Mouse (Mus musculus) MEL (cell line): ENCODE data around the gene Klf16. TPM values are rescaled to one million over a fixed set of nuclear protein-coding genes. Genes with fewer than 3 reads are reported as not detected.

Experiments used
- DNase-seq: peaks from one replicate; pipeline ENCODE4 v3.0.0; 2011; ENCODE audit warnings: low read depth, low spot score
- H3K27ac ChIP-seq: 2 replicates; pipeline ENCODE4 v1.5.1; 2012; ENCODE audit warnings: low read depth, mild to moderate bottlenecking, control low read depth, low read length, moderate library complexity; ENCODE audit not compliant: control insufficient read depth
- H3K27me3 ChIP-seq, 2 experiments: fragments of 150-350 bp in 1 of 2; sonication (generic) in 1 of 2; 2 replicates each; pipeline ENCODE4 v1.6.1; 2012; ENCODE audit warnings: low read length in 2 of 2, mild to moderate bottlenecking in 2 of 2, improper control_type of control experiment in 1 of 2, moderate library complexity in 1 of 2; ENCODE audit not compliant: insufficient read depth in 2 of 2, control insufficient read depth in 1 of 2
- H3K36me3 ChIP-seq, 2 experiments: 2 replicates each; pipeline ENCODE4 v1.6.1; 2012 to 2014; ENCODE audit warnings: low read length in 2 of 2, improper control_type of control experiment in 1 of 2, inconsistent platforms in 1 of 2, mild to moderate bottlenecking in 1 of 2; ENCODE audit not compliant: insufficient read depth in 2 of 2, control insufficient read depth in 1 of 2
- H3K4me1 ChIP-seq, 2 experiments: fragments of 150-350 bp in 1 of 2; sonication (generic) in 1 of 2; 2 replicates each; pipeline ENCODE4 v1.6.1; 2012; ENCODE audit warnings: low read length in 2 of 2, improper control_type of control experiment in 1 of 2, mild to moderate bottlenecking in 1 of 2; ENCODE audit not compliant: insufficient read depth in 2 of 2, control insufficient read depth in 1 of 2
- H3K4me3 ChIP-seq, 2 experiments: fragments of 150-350 bp in 1 of 2; sonication (generic) in 1 of 2; 2 replicates each; pipeline ENCODE4 v1.5.1; 2012; ENCODE audit warnings: low read depth in 2 of 2, low read length in 2 of 2, mild to moderate bottlenecking in 2 of 2, moderate library complexity in 2 of 2, control low read depth in 1 of 2, improper control_type of control experiment in 1 of 2; ENCODE audit not compliant: control insufficient read depth in 1 of 2, insufficient read depth in 1 of 2
- H3K79me2 ChIP-seq: 2 replicates; pipeline ENCODE4 v1.6.1; 2012; ENCODE audit warnings: mild to moderate bottlenecking, low read length, moderate library complexity; ENCODE audit not compliant: control insufficient read depth, poor library complexity, insufficient read depth
- H3K9ac ChIP-seq: 2 replicates; pipeline ENCODE4 v1.6.1; 2012; ENCODE audit warnings: low read depth, mild to moderate bottlenecking, control low read depth, low read length, moderate library complexity; ENCODE audit not compliant: control insufficient read depth, poor library complexity, severe bottlenecking
- H3K9me3 ChIP-seq: fragments of 150-350 bp; sonication (generic); replicated peaks from 2 replicates; pipeline ENCODE4 v1.6.1; 2012; ENCODE audit warnings: mild to moderate bottlenecking, low read length, improper control_type of control experiment, moderate library complexity; ENCODE audit not compliant: insufficient read depth
- BHLHE40 ChIP-seq: IDR thresholded peaks from 2 replicates; pipeline ENCODE4 v1.6.1; 2012; ENCODE audit warnings: low read depth, mild to moderate bottlenecking, inconsistent platforms, low read length, improper control_type of control experiment, borderline replicate concordance
- CHD1 ChIP-seq: IDR thresholded peaks from 2 replicates; pipeline ENCODE4 v1.6.1; 2012; ENCODE audit warnings: low read depth, mild to moderate bottlenecking, inconsistent platforms, low read length, improper control_type of control experiment
- CHD2 ChIP-seq: IDR thresholded peaks from 2 replicates; pipeline ENCODE4 v1.6.1; 2011; ENCODE audit warnings: low read length, improper control_type of control experiment
- CTCF ChIP-seq, 3 experiments: IDR thresholded peaks in 2 of 3; conservative IDR thresholded peaks in 1 of 3; 2 replicates each; pipeline ENCODE4 v1.5.1; 2011 to 2012; ENCODE audit warnings: low read length in 3 of 3, low read depth in 2 of 3, mild to moderate bottlenecking in 2 of 3, improper control_type of control experiment in 1 of 3, inconsistent platforms in 1 of 3, mixed read lengths in 1 of 3, moderate library complexity in 1 of 3; ENCODE audit not compliant: control insufficient read depth in 1 of 3, insufficient read depth in 1 of 3, poor library complexity in 1 of 3, severe bottlenecking in 1 of 3
- ELF1 ChIP-seq: IDR thresholded peaks from 2 replicates; pipeline ENCODE4 v1.6.1; 2014; ENCODE audit warnings: low read depth, mild to moderate bottlenecking, inconsistent platforms, low read length, improper control_type of control experiment, moderate library complexity
- EP300 ChIP-seq, 2 experiments: IDR thresholded peaks; 2 replicates each; pipeline ENCODE4 v1.6.1; 2011; ENCODE audit warnings: improper control_type of control experiment in 2 of 2, low read length in 2 of 2, low read depth in 1 of 2, mild to moderate bottlenecking in 1 of 2
- GABPA ChIP-seq: IDR thresholded peaks from 2 replicates; pipeline ENCODE4 v1.6.1; 2012; ENCODE audit warnings: low read depth, mild to moderate bottlenecking, inconsistent platforms, low read length, improper control_type of control experiment, moderate library complexity
- KAT2A ChIP-seq: conservative IDR thresholded peaks from 2 replicates; pipeline ENCODE4 v1.6.1; 2012; ENCODE audit warnings: low read depth, low read length, improper control_type of control experiment, inconsistent platforms
- MAFK ChIP-seq: IDR thresholded peaks from 2 replicates; pipeline ENCODE4 v1.6.1; 2011; ENCODE audit warnings: low read depth, mild to moderate bottlenecking, low read length, improper control_type of control experiment, borderline replicate concordance
- MAZ ChIP-seq: IDR thresholded peaks from 2 replicates; pipeline ENCODE4 v1.6.1; 2012; ENCODE audit warnings: low read depth, mild to moderate bottlenecking, inconsistent platforms, low read length, improper control_type of control experiment
- MYB ChIP-seq: IDR thresholded peaks from 2 replicates; pipeline ENCODE4 v1.6.1; 2011; ENCODE audit warnings: mild to moderate bottlenecking, low read depth, low read length, improper control_type of control experiment
- MYC ChIP-seq: IDR thresholded peaks from 2 replicates; pipeline ENCODE4 v1.6.1; 2011; ENCODE audit warnings: low read depth, mild to moderate bottlenecking, low read length, improper control_type of control experiment, moderate library complexity
- NRF1 ChIP-seq: IDR thresholded peaks from 2 replicates; pipeline ENCODE4 v1.6.1; 2014; ENCODE audit warnings: low read depth, mild to moderate bottlenecking, inconsistent platforms, low read length, improper control_type of control experiment, moderate library complexity; ENCODE audit not compliant: poor library complexity, insufficient read depth, severe bottlenecking
- POLR2AphosphoS5 ChIP-seq: IDR thresholded peaks from 2 replicates; pipeline ENCODE4 v1.6.1; 2012; ENCODE audit warnings: low read depth, borderline replicate concordance, mild to moderate bottlenecking, inconsistent platforms, low read length, moderate library complexity, mixed read lengths
- RAD21 ChIP-seq: IDR thresholded peaks from 2 replicates; pipeline ENCODE4 v1.6.1; 2011; ENCODE audit warnings: mild to moderate bottlenecking, low read depth, low read length, improper control_type of control experiment
- SIN3A ChIP-seq: IDR thresholded peaks from 2 replicates; pipeline ENCODE4 v1.6.1; 2012; ENCODE audit warnings: low read length, improper control_type of control experiment, inconsistent platforms
- SMC3 ChIP-seq: IDR thresholded peaks from 2 replicates; pipeline ENCODE4 v1.6.1; 2011; ENCODE audit warnings: low read depth, low read length, improper control_type of control experiment
- TBP ChIP-seq: IDR thresholded peaks from 2 replicates; pipeline ENCODE4 v1.8.0; 2011; ENCODE audit warnings: low read depth, low read length, improper control_type of control experiment
- TCF12 ChIP-seq: IDR thresholded peaks from 2 replicates; pipeline ENCODE4 v1.6.1; 2014; ENCODE audit warnings: low read depth, mild to moderate bottlenecking, inconsistent platforms, low read length, improper control_type of control experiment, moderate library complexity
- USF2 ChIP-seq, 2 experiments: IDR thresholded peaks; 2 replicates each; pipeline ENCODE4 v1.6.1; 2011 to 2012; ENCODE audit warnings: improper control_type of control experiment in 2 of 2, low read length in 2 of 2, borderline replicate concordance in 1 of 2, inconsistent platforms in 1 of 2, low read depth in 1 of 2, mild to moderate bottlenecking in 1 of 2; ENCODE audit not compliant: insufficient read depth in 1 of 2
- ZC3H11A ChIP-seq: IDR thresholded peaks from 2 replicates; pipeline ENCODE4 v1.6.1; 2012; ENCODE audit warnings: low read depth, mild to moderate bottlenecking, inconsistent platforms, low read length, improper control_type of control experiment
- ZKSCAN1 ChIP-seq: IDR thresholded peaks from 2 replicates; pipeline ENCODE4 v1.6.1; 2012; ENCODE audit warnings: low read depth, mild to moderate bottlenecking, inconsistent platforms, low read length, improper control_type of control experiment, moderate library complexity
- ZMIZ1 ChIP-seq: IDR thresholded peaks from 2 replicates; pipeline ENCODE4 v1.6.1; 2012; ENCODE audit warnings: low read depth, mild to moderate bottlenecking, inconsistent platforms, low read length, improper control_type of control experiment, moderate library complexity
- ZNF384 ChIP-seq: IDR thresholded peaks from 2 replicates; pipeline ENCODE4 v1.6.1; 2012; ENCODE audit warnings: low read depth, mild to moderate bottlenecking, inconsistent platforms, low read length, improper control_type of control experiment
- polyA plus RNA-seq, 2 experiments: library from polyadenylated mRNA; stranded (reverse) in 1 of 2; unstranded in 1 of 2; fragments of >175 nt in 1 of 2; fragments of >200 nt in 1 of 2; gene quantifications; 2 replicates each; pipeline versions ENCODE4 v1.2.1 to v1.2.4; 2012; ENCODE audit warnings: low replicate concordance in 2 of 2, low read depth in 1 of 2; ENCODE audit not compliant: insufficient read length in 2 of 2, insufficient read depth in 1 of 2, missing spikeins in 1 of 2
- total RNA-seq: library from RNA; depleted of rRNA; stranded (reverse); fragments of 300-350 nt; gene quantifications from 2 replicates; pipeline ENCODE4 v1.2.3, GENCODE M21; 2012; rRNA removed

Klf16 gene
- total and polyA plus RNA-seq, 3 experiments, result 37.1 to 51.1 TPM; not detected in 1

DNA sequence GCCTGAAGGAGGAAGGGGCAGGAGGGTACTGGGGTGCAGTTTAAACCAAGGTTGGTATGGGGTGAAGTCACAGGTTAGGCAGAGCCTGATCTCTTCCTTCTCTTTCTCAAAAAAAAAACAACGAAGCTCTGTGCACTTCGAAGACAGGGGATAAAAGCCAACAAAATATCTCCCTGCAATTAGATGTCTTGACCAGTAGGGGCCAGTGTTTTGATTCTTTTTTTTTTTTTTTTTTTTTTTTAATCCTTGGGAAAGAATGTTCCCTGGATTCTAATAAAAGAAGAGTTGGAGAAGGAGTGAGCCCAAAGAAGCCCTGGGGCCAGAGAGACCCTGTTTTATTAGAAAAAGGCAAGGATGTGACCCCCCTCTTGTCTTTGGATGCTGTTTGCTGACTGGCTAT is 57.8 kb downstream of the Klf16 start:
- Histone ChIP-seq H3K79me2 (no peaks in the 10 kb centered on the region), H3K9ac (no peak overlapping the region), H3K9me3 (no peaks in the 10 kb centered on the region; the same call in 1 of the 2 replicates)
- DNase-seq, result no peak
- no peak for TF ChIP-seq TCF12
- 0 out of 2 replicates have a peak, but pooled peaks have one; percentile 11 for TF ChIP-seq ZC3H11A
- TF ChIP-seq CTCF (IDR thresholded peaks at IDR 0.05 in 2 of 3, conservative IDR thresholded peaks at IDR 0.05 in 1 of 3; ENCODE audit: control insufficient read depth in 1 of 3, insufficient read depth in 1 of 3, low read depth in 2 of 3, low read length in 3 of 3, poor library complexity in 1 of 3, severe bottlenecking in 1 of 3), result peak in 2 of 3 experiments; percentile 65; a peak in 4 of 6 replicates
- no peak for TF ChIP-seq CHD2
- TF ChIP-seq MYB, result no peak
- TF ChIP-seq USF2 (IDR thresholded peaks at IDR 0.05; ENCODE audit: borderline replicate concordance in 1 of 2, insufficient read depth in 1 of 2, low read depth in 1 of 2, low read length in 2 of 2), result no peak
- no peak for TF ChIP-seq ZMIZ1
- no peak for TF ChIP-seq TBP
- TF ChIP-seq RAD21, result peak; percentile 21
- TF ChIP-seq MYC, result no peak
- no peak for TF ChIP-seq POLR2AphosphoS5
- no peak for TF ChIP-seq ELF1
- TF ChIP-seq KAT2A, result no peak
- TF ChIP-seq MAZ, result no peak
- no peak for TF ChIP-seq NRF1
- no peak for TF ChIP-seq SIN3A
- TF ChIP-seq EP300 (IDR thresholded peaks at IDR 0.05; ENCODE audit: low read depth in 1 of 2, low read length in 2 of 2), result no peak
- TF ChIP-seq CHD1, result no peak
- no peak for TF ChIP-seq GABPA
- TF ChIP-seq SMC3, result peak; percentile 28
- peak; percentile 51; the same call in 1 of the 2 replicates for TF ChIP-seq ZKSCAN1
- no peak for TF ChIP-seq BHLHE40
- no peak for TF ChIP-seq MAFK
- TF ChIP-seq ZNF384, result peak; percentile 99
- TF ChIP-seq, all 39 proteins: peak for 6
- H3K36me3 ChIP-seq, result no peaks in the 10 kb centered on the region
- no peaks in the 10 kb centered on the region for H3K4me1 ChIP-seq
- H3K4me3 ChIP-seq, result no peak overlapping the region
- no peak overlapping the region for H3K27ac ChIP-seq
- H3K27me3 ChIP-seq, result 0 out of 4 replicates have a peak, but pooled peaks cover 0 to 1% of the 10 kb centered on the region in 2 experiments

Other genes starting within 250 kb of the Klf16 start
- gene Pcsk4, start 247.8 kb downstream of the Klf16 start, total RNA-seq, result 6.1 and 6.5 TPM in 2 replicates
- gene Pcsk4, start 247.8 kb downstream of the Klf16 start, polyA plus RNA-seq, result 10 to 100 TPM in 1 of 2 experiments, not detected in 1; 23.1 TPM
- gene Reep6, start 247.4 kb downstream of the Klf16 start, total RNA-seq, result 3.1 and 3.2 TPM in 2 replicates
- 10 to 100 TPM in 1 of 2 experiments, not detected in 1; 27.9 TPM for gene Reep6, start 247.4 kb downstream of the Klf16 start, polyA plus RNA-seq
- gene Adamtsl5, start 228.9 kb downstream of the Klf16 start, total RNA-seq, result 2.4 and 3.9 TPM in 2 replicates
- 10 to 100 TPM in 1 of 2 experiments, not detected in 1; 16.5 TPM for gene Adamtsl5, start 228.9 kb downstream of the Klf16 start, polyA plus RNA-seq
- 0.19 TPM in 1 of 2 replicates, not detected in the other for gene Plk5, start 220.9 kb downstream of the Klf16 start, total RNA-seq
- gene Plk5, start 220.9 kb downstream of the Klf16 start, polyA plus RNA-seq, result under 1 TPM in 1 of 2 experiments, not detected in 1; 0.19 TPM
- gene Mex3d, start 189.7 kb downstream of the Klf16 start, total RNA-seq, result 14.1 and 15.6 TPM in 2 replicates
- gene Mex3d, start 189.7 kb downstream of the Klf16 start, polyA plus RNA-seq, result 10 to 100 TPM in 1 of 2 experiments, not detected in 1; 18.8 TPM
- gene Mbd3, start 177.8 kb downstream of the Klf16 start, total RNA-seq, result 81.4 and 86.9 TPM in 2 replicates
- gene Mbd3, start 177.8 kb downstream of the Klf16 start, polyA plus RNA-seq, result 100 to 1,000 TPM in 1 of 2 experiments, not detected in 1; 289 TPM
- 879 and 935 TPM in 2 replicates for gene Uqcr11, start 170.5 kb downstream of the Klf16 start, total RNA-seq
- gene Uqcr11, start 170.5 kb downstream of the Klf16 start, polyA plus RNA-seq, result 100 to 1,000 TPM in 1 of 2 experiments, not detected in 1; 481 TPM
- 113 and 125 TPM in 2 replicates for gene Tcf3, start 143.7 kb downstream of the Klf16 start, total RNA-seq
- gene Tcf3, start 143.7 kb downstream of the Klf16 start, polyA plus RNA-seq, result 100 to 1,000 TPM in 1 of 2 experiments, not detected in 1; 258 TPM
- not detected in 2 replicates for gene Onecut3, start 82.5 kb downstream of the Klf16 start, total RNA-seq
- gene Onecut3, start 82.5 kb downstream of the Klf16 start, polyA plus RNA-seq, result not detected
- gene Atp8b3, start 38.2 kb downstream of the Klf16 start, total RNA-seq, result 0.03 TPM in 1 of 2 replicates, not detected in the other
- under 1 TPM in 1 of 2 experiments, not detected in 1; 0.13 TPM for gene Atp8b3, start 38.2 kb downstream of the Klf16 start, polyA plus RNA-seq
- 14.3 and 14.7 TPM in 2 replicates for gene Rexo1, start 15.8 kb downstream of the Klf16 start, total RNA-seq
- 10 to 100 TPM in 1 of 2 experiments, not detected in 1; 54.6 TPM for gene Rexo1, start 15.8 kb downstream of the Klf16 start, polyA plus RNA-seq
- gene Abhd17a, start 13.0 kb upstream of the Klf16 start, total RNA-seq, result 89.6 and 98.5 TPM in 2 replicates
- 100 to 1,000 TPM in 1 of 2 experiments, 10 to 100 TPM in 1; 96.2 to 136 TPM for gene Abhd17a, start 13.0 kb upstream of the Klf16 start, polyA plus RNA-seq
- 34.2 and 36.5 TPM in 2 replicates for gene Scamp4, start 25.6 kb upstream of the Klf16 start, total RNA-seq
- 100 to 1,000 TPM in 1 of 2 experiments, not detected in 1; 140 TPM for gene Scamp4, start 25.6 kb upstream of the Klf16 start, polyA plus RNA-seq
- gene Adat3, start 25.6 kb upstream of the Klf16 start, total RNA-seq, result 7.2 and 7.7 TPM in 2 replicates
- gene Adat3, start 25.6 kb upstream of the Klf16 start, polyA plus RNA-seq, result 1 to 10 TPM in 1 of 2 experiments, not detected in 1; 7.4 TPM
- 1.4 and 1.8 TPM in 2 replicates for gene Gm49322, start 28.7 kb upstream of the Klf16 start, total RNA-seq
- gene Gm49322, start 28.7 kb upstream of the Klf16 start, polyA plus RNA-seq, result 1 to 10 TPM in 1 of 2 experiments, not detected in 1; 2.1 TPM
- 125 and 132 TPM in 2 replicates for gene Csnk1g2, start 45.5 kb upstream of the Klf16 start, total RNA-seq
- gene Csnk1g2, start 45.5 kb upstream of the Klf16 start, polyA plus RNA-seq, result 100 to 1,000 TPM in 1 of 2 experiments, not detected in 1; 231 TPM
- 35.4 and 43.1 TPM in 2 replicates for gene Btbd2, start 79.8 kb upstream of the Klf16 start, total RNA-seq
- gene Btbd2, start 79.8 kb upstream of the Klf16 start, polyA plus RNA-seq, result 10 to 100 TPM in 1 of 2 experiments, not detected in 1; 81.8 TPM
- 68.6 and 87.1 TPM in 2 replicates for gene Mknk2, start 100.8 kb upstream of the Klf16 start, total RNA-seq
- gene Mknk2, start 100.8 kb upstream of the Klf16 start, polyA plus RNA-seq, result 100 to 1,000 TPM in 1 of 2 experiments, 10 to 100 TPM in 1; 47.4 to 184 TPM
- gene Mob3a, start 124.7 kb upstream of the Klf16 start, total RNA-seq, result 38.3 and 38.7 TPM in 2 replicates
- 10 to 100 TPM in 1 of 2 experiments, not detected in 1; 63.4 TPM for gene Mob3a, start 124.7 kb upstream of the Klf16 start, polyA plus RNA-seq
- 1.0 and 1.5 TPM in 2 replicates for gene Izumo4, start 124.9 kb upstream of the Klf16 start, total RNA-seq
- 1 to 10 TPM in 1 of 2 experiments, not detected in 1; 3.8 TPM for gene Izumo4, start 124.9 kb upstream of the Klf16 start, polyA plus RNA-seq
- 29.6 and 32.7 TPM in 2 replicates for gene Ap3d1, start 164.9 kb upstream of the Klf16 start, total RNA-seq
- 100 to 1,000 TPM in 1 of 2 experiments, 10 to 100 TPM in 1; 54.5 to 260 TPM for gene Ap3d1, start 164.9 kb upstream of the Klf16 start, polyA plus RNA-seq
- 14.7 and 15.0 TPM in 2 replicates for gene Dot1l, start 177.9 kb upstream of the Klf16 start, total RNA-seq
- gene Dot1l, start 177.9 kb upstream of the Klf16 start, polyA plus RNA-seq, result 10 to 100 TPM in 1 of 2 experiments, not detected in 1; 70.6 TPM
- 50.4 and 52.0 TPM in 2 replicates for gene Sf3a2, start 220.9 kb upstream of the Klf16 start, total RNA-seq
- 100 to 1,000 TPM in 1 of 2 experiments, not detected in 1; 210 TPM for gene Sf3a2, start 220.9 kb upstream of the Klf16 start, polyA plus RNA-seq
- gene Plekhj1, start 221.3 kb upstream of the Klf16 start, total RNA-seq, result 79.8 and 86.9 TPM in 2 replicates
- 100 to 1,000 TPM in 1 of 2 experiments, not detected in 1; 217 TPM for gene Plekhj1, start 221.3 kb upstream of the Klf16 start, polyA plus RNA-seq
- gene Amh, start 227.9 kb upstream of the Klf16 start, total RNA-seq, result 0.42 and 0.59 TPM in 2 replicates
- 1 to 10 TPM in 1 of 2 experiments, not detected in 1; 1.1 TPM for gene Amh, start 227.9 kb upstream of the Klf16 start, polyA plus RNA-seq
- gene Jsrp1, start 236.2 kb upstream of the Klf16 start, total RNA-seq, result not detected in 2 replicates
- under 1 TPM in 1 of 2 experiments, not detected in 1; 0.39 TPM for gene Jsrp1, start 236.2 kb upstream of the Klf16 start, polyA plus RNA-seq
- 983 and 1,061 TPM in 2 replicates for gene Oaz1, start 249.3 kb upstream of the Klf16 start, total RNA-seq
- 1,000 to 10,000 TPM in 1 of 2 experiments, not detected in 1; 1,528 TPM for gene Oaz1, start 249.3 kb upstream of the Klf16 start, polyA plus RNA-seq